Mouse (Mus musculus) layer of hippocampus, adult 2 months (tissue): Measurements from ENCODE around the gene Slc4a11. TPM values are rescaled to one million over a fixed set of nuclear protein-coding genes. Genes with fewer than 3 reads are reported as not detected.

Experiments
- DNase-seq, 2 experiments: peaks; one replicate each; pipeline ENCODE4 v3.0.0; 2022; ENCODE audit warnings: low spot score in 2 of 2
- H3K27ac ChIP-seq: fragments of 200-600 bp; 2 replicates; pipeline ENCODE4 v1.8.1; 2022
- H3K4me3 ChIP-seq: fragments of 200-600 bp; 2 replicates; pipeline ENCODE4 v1.8.1; 2022; ENCODE audit warnings: mild to moderate bottlenecking
- CTCF ChIP-seq: fragments of 200-600 bp; conservative IDR thresholded peaks from 2 replicates; pipeline ENCODE4 v1.8.1; 2022; ENCODE audit warnings: antibody characterized with exemption, mild to moderate bottlenecking, moderate library complexity
- total RNA-seq, 2 experiments: library from RNA; stranded (reverse); gene quantifications; 2 replicates each; pipeline ENCODE4 v1.2.3; 2021

The Slc4a11 gene
- total RNA-seq, 2 experiments from 2014 or later = 0.61 to 0.66 TPM

DNA sequence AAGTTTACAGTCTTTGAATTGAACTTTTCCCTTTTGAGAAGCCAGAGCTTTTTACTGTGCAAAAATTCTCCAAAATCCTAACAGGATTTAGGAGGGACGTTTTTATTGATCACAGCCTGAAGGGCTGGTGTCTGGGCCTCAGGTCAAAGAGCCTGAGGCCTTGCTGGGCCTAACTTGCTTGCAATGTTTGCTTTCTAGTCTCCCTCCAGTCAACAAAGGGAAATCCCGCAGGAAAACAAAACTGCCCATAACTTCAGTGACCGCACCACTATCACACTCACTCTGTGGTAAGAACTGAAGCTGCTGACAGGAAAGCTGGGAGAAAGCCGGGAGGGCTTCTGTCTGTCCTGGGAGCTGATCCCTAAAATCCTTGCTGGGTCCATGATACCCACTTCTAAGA, 9.3 kb upstream of the Slc4a11 start:
- no peak for TF ChIP-seq CTCF
- H3K4me3 ChIP-seq = no peak overlapping the region
- DNase-seq = no peak

GRCm38 (mm10) chr2:130705178-130705577, 7.9 kb upstream of the Slc4a11 start:
- TF ChIP-seq CTCF = peak; percentile 45
- DNase-seq = no peak
- Histone ChIP-seq H3K27ac (no peak overlapping the region), H3K4me3 (no peak overlapping the region)

More for the DNA sequence above, 9.3 kb upstream of the Slc4a11 start:
- H3K27ac ChIP-seq = no peak overlapping the region

DNA sequence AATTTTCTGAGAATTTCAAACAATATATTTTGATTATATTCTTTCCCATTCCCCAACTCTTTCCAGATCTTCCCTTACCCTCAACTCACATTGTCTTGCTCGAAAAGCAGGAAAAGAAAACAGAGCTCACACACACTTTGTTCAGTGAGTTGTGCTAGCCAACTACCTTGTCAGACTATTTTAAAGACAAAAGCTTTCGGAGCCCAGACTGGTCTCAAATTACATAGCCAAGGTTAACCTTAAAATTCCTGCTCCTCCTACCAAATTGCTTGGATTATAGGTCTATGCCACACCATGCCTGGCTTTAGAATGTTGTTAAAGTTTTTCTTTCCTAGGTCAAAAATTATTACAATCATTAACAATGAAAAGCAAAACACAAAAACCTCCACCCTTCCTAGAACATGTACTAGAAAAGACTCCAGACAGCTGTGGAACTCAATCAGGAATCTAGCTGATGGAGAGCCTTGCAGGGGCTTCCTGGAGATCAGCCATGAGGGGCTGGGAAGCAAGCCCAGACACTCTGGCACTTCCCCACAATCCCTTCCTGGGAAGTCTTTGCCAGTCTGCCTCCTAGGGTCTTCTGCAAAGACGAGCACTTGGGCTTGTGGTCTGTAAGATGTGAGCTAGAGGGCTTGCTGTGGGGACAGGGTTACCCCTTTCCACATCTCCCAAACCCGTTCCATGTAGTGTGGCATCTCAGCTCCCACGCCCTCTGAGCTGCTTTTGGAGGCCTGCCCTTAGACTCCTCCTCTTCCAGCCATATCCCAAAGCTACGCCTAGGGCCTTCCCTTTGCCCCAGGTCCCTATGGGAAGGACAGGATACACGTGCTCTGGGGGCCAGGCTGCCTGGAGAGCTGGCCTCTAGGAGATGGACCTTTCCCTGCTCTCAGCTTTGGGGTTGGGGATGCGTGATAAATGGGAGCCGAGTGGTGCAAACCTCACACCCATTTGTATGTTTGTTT, 7.0 kb upstream of the Slc4a11 start:
- Histone ChIP-seq H3K4me3 (no peak overlapping the region), H3K27ac (no peak overlapping the region)
- no peak for DNase-seq
- no peak for TF ChIP-seq CTCF

- no peak overlapping the region for H3K27ac ChIP-seq
- no peak for DNase-seq
- no peak for TF ChIP-seq CTCF
- peak overlapping the region; percentile 62 for H3K4me3 ChIP-seq
Measured at GRCm38 (mm10) chr2:130697821-130698266, 525 bp upstream of the Slc4a11 start.

- no peak for DNase-seq
- no peak for TF ChIP-seq CTCF
- Histone ChIP-seq H3K27ac (no peak overlapping the region), H3K4me3 (peak overlapping the region; percentile 62)
Measured at GRCm38 (mm10) chr2:130696700-130697152, 593 bp downstream of the Slc4a11 start.

DNA sequence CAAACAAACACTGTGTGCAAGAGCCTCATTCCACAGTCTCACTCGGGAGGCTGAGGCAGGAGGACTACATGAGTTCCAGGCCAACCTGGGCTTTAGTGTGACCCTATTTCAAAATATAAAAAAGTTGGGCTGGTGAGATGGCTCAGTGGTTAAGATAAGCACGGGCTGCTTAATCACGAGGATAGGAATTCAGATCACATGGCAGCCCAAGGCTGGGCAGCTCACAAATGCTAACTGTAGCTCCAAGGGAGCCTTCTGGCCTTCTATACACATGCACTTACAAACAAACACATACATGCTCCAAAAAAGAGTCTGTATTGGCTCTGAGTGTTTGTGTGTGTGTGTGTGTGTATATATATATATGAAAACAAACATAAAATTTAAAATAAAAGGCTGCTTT, 3.8 kb downstream of the Slc4a11 start:
- no peak for DNase-seq
- no peak overlapping the region for H3K27ac ChIP-seq
- no peak overlapping the region for H3K4me3 ChIP-seq
- TF ChIP-seq CTCF = no peak

DNA sequence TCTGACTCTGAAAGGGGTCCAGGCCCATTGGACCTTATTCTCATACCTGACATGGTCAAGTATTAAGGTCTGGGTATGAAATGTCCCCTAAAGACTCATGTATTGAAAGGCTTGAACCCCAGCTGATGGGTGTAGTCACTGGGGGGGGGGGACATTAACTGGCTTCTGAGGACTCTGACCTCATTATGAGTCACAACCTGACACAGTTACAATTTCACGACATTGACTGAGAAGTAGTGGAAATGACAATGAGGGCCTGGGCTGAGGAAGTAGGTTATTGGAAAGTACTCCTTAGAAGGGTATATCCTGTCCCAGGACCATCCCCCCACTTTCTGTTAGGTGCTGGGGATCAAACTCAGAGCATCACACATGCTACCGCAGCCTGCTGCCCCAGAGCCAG, 8.3 kb downstream of the Slc4a11 start:
- TF ChIP-seq CTCF = no peak
- DNase-seq = no peak
- no peak overlapping the region for H3K27ac ChIP-seq
- no peak overlapping the region for H3K4me3 ChIP-seq

GRCm38 (mm10) chr2:130685426-130685825, 11.9 kb downstream of the Slc4a11 start:
- no peak overlapping the region for H3K4me3 ChIP-seq

GRCm38 (mm10) chr2:130681531-130681930, 15.8 kb downstream of the Slc4a11 start:
- no peak for TF ChIP-seq CTCF
- no peak overlapping the region for H3K4me3 ChIP-seq

More at GRCm38 (mm10) chr2:130685426-130685825, 11.9 kb downstream of the Slc4a11 start:
- DNase-seq = no peak
- TF ChIP-seq CTCF = no peak
- H3K27ac ChIP-seq = no peak overlapping the region

DNA sequence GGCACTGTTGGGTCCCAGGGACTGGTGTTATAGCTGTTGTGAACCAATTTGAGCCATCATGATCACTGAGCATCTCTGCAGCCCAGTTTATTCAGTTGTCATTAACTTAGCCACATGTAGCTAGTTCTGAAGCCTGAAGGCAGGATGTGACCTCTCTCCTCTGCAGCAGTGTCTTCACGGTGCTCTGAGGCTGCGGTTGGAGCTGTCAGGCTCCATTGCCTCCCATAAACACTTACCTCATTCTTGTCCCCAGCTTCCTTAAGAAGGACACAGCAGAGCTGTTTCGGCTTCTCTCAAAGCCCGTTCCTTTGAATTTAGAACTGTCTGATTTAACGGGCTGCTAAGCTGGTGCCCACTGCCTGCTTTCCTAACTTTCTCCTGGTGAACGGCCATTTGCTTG, 17.4 kb downstream of the Slc4a11 start:
- no peak overlapping the region for H3K27ac ChIP-seq
- TF ChIP-seq CTCF = no peak
- H3K4me3 ChIP-seq = no peak overlapping the region
- no peak for DNase-seq

More at GRCm38 (mm10) chr2:130681531-130681930, 15.8 kb downstream of the Slc4a11 start:
- DNase-seq = no peak
- no peak overlapping the region for H3K27ac ChIP-seq

DNA sequence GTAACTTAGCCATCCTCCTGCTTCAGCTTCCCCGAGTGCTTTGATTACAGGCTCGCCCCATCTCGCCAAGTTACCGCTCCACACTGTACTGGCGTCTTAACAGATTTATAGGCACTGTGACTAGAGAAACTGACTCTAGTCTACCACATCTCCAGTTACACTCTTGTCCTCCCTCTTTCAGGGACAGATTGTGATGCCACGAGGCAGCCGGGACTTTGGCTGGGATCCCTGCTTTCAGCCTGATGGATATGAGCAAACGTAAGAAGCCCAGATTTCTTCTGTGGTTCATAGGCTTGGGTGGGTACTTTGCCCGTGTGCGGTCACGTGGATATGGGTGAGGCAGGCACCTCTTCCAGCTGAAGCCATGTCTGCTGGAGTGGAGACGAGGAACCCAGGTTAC, 18.2 kb downstream of the Slc4a11 start:
- TF ChIP-seq CTCF = no peak
- H3K4me3 ChIP-seq = no peak overlapping the region
- DNase-seq = peak; percentile 55 to 77

DNA sequence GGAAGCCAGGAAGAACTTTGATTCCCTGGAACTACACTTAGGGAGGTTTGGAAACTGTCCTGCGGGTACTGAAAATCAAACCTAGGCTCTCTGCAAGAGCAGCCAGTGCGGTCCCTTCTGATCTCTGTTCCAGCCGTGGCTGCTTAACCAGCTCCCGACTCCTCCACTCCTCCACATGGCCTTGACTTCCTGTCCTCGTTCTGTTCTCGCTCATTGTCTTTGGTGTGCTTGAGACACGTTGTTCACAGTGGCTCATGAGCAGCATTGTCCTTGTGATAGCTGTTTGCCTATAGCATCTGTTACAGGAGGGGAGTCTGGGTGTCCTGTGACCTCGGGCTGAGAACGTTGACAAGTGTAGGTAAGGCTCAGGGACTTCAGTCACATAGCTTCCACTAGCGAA, 20.1 kb downstream of the Slc4a11 start:
- no peak for DNase-seq
- TF ChIP-seq CTCF = no peak
- Histone ChIP-seq H3K27ac (no peak overlapping the region), H3K4me3 (no peak overlapping the region)

More for the DNA sequence above, 18.2 kb downstream of the Slc4a11 start:
- H3K27ac ChIP-seq = peak overlapping the region; percentile 23; the same call in 1 of the 2 replicates

- H3K4me3 ChIP-seq = peak within 1 kb of the TSS; percentile 85
- peak; percentile 82 to 88 for DNase-seq
- peak; percentile 81 for TF ChIP-seq CTCF
- H3K27ac ChIP-seq = peak within 1 kb of the TSS; percentile 89
Measured at GRCm38 (mm10) chr2:130667559-130667958, 29.8 kb downstream of the Slc4a11 start, which contains the start of gene Itpa. Gene Itpa (plus strand): TSS chr2:130667610.
